Mouse (Mus musculus) limb, embryonic 15.5 days (tissue): ENCODE data around the gene Draxin. TPM values are rescaled to one million over a fixed set of nuclear protein-coding genes. Genes with fewer than 3 reads are reported as not detected.

Source experiments
- ATAC-seq: fragments of 200-750 bp; cut with Nextera tagmentation; 2 replicates; pipeline ENCODE4 v1.8.0; 2017; ENCODE audit warnings: low read depth, moderate TSS enrichment; ENCODE audit not compliant: insufficient number of reproducible peaks, low FRiP score, low TSS enrichment
- H3K27ac ChIP-seq: fragments of 300-500 bp; sonication (generic); 2 replicates; pipeline ENCODE4 v1.5.1; 2015; ENCODE audit warnings: moderate library complexity, mild to moderate bottlenecking, inconsistent platforms
- H3K27me3 ChIP-seq: fragments of 300-500 bp; sonication (generic); 2 replicates; pipeline ENCODE4 v1.6.1; 2015; ENCODE audit warnings: inconsistent platforms
- H3K36me3 ChIP-seq: fragments of 300-500 bp; sonication (generic); 2 replicates; pipeline ENCODE4 v1.6.1; 2015; ENCODE audit warnings: inconsistent platforms
- H3K4me1 ChIP-seq: fragments of 300-500 bp; sonication (generic); 2 replicates; pipeline ENCODE4 v1.6.1; 2015; ENCODE audit warnings: inconsistent platforms
- H3K4me2 ChIP-seq: fragments of 300-500 bp; sonication (generic); 2 replicates; pipeline ENCODE4 v1.6.1; 2015; ENCODE audit warnings: mild to moderate bottlenecking, inconsistent platforms
- H3K4me3 ChIP-seq: fragments of 300-500 bp; sonication (generic); 2 replicates; pipeline ENCODE4 v1.5.1; 2015; ENCODE audit warnings: mild to moderate bottlenecking, inconsistent platforms
- H3K9ac ChIP-seq: fragments of 300-500 bp; sonication (generic); 2 replicates; pipeline ENCODE4 v1.6.1; 2015; ENCODE audit warnings: inconsistent platforms
- H3K9me3 ChIP-seq: fragments of 300-500 bp; sonication (generic); 2 replicates; pipeline ENCODE4 v1.6.1; 2016; ENCODE audit warnings: inconsistent platforms
- WGBS: fragments of 180-500 bp; shearing (Covaris S2); methylation state at CpG from one replicate; pipeline ENCODE4 v1.1.7; 2015; 5-methylcytosine and 5-hydroxymethylcytosine counted together
- polyA plus RNA-seq: library from polyadenylated mRNA; unstranded; fragments of >200 nt; fragmentation: Nextera tagmentation; extraction: Ambion mirVana; gene quantifications from 2 replicates; pipeline ENCODE4 v1.2.1, GENCODE M21; 2015

Gene Draxin
- polyA plus RNA-seq, 1 experiment from 2014 or later = 0.29 TPM

GRCm38 (mm10) chr4:148087091-148087906 lies 43.2 kb downstream of the Draxin start:
- Histone ChIP-seq H3K9ac (peak overlapping the region; percentile 76), H3K9me3 (no peaks in the 10 kb centered on the region), H3K36me3 (0 out of 2 replicates have a peak, but pooled peaks cover under 1% of the 10 kb centered on the region), H3K4me2 (peak overlapping the region; percentile 77), H3K27ac (peak overlapping the region; percentile 64), H3K27me3 (no peaks in the 10 kb centered on the region), H3K4me3 (peak overlapping the region; percentile 83), H3K4me1 (peaks cover 48% of the 10 kb centered on the region)
- no peak; the same call in 1 of the 2 replicates for ATAC-seq
- 4% methylated on average over 30 of the region's 30 CpGs for WGBS

GRCm38 (mm10) chr4:148085907-148086305 lies 44.6 kb downstream of the Draxin start:
- 80% methylated on average over 3 of the region's 3 CpGs for WGBS
- no peaks in the 10 kb centered on the region for H3K27me3 ChIP-seq
- no peak for ATAC-seq
- H3K9ac ChIP-seq = no peak overlapping the region
- peaks cover 15% of the 10 kb centered on the region for H3K36me3 ChIP-seq
- peaks cover 48% of the 10 kb centered on the region for H3K4me1 ChIP-seq
- no peak overlapping the region for H3K4me3 ChIP-seq
- no peaks in the 10 kb centered on the region for H3K9me3 ChIP-seq
- H3K4me2 ChIP-seq = no peak overlapping the region
- no peak overlapping the region for H3K27ac ChIP-seq

- H3K4me2 ChIP-seq = no peak overlapping the region
- no peak overlapping the region for H3K9ac ChIP-seq
- no peaks in the 10 kb centered on the region for H3K27me3 ChIP-seq
- peaks cover 48% of the 10 kb centered on the region for H3K4me1 ChIP-seq
- no peaks in the 10 kb centered on the region for H3K9me3 ChIP-seq
- no peak for ATAC-seq
- H3K27ac ChIP-seq = no peak overlapping the region
- H3K4me3 ChIP-seq = no peak overlapping the region
- H3K36me3 ChIP-seq = peaks cover 19% of the 10 kb centered on the region
- WGBS = 50% methylated on average over 10 of the region's 10 CpGs
Observed at GRCm38 (mm10) chr4:148085131-148085906, 45.2 kb downstream of the Draxin start.

- H3K4me3 ChIP-seq = no peak overlapping the region
- no peaks in the 10 kb centered on the region for H3K9me3 ChIP-seq
- H3K27me3 ChIP-seq = no peaks in the 10 kb centered on the region
- H3K4me1 ChIP-seq = peaks cover 48% of the 10 kb centered on the region
- no peak overlapping the region for H3K4me2 ChIP-seq
- ATAC-seq = no peak
- H3K9ac ChIP-seq = no peak overlapping the region
- H3K36me3 ChIP-seq = peaks cover 27% of the 10 kb centered on the region
- WGBS = 19% methylated on average over 8 of the region's 8 CpGs
- no peak overlapping the region for H3K27ac ChIP-seq
Observed at GRCm38 (mm10) chr4:148084261-148084714, 46.2 kb downstream of the Draxin start.

DNA sequence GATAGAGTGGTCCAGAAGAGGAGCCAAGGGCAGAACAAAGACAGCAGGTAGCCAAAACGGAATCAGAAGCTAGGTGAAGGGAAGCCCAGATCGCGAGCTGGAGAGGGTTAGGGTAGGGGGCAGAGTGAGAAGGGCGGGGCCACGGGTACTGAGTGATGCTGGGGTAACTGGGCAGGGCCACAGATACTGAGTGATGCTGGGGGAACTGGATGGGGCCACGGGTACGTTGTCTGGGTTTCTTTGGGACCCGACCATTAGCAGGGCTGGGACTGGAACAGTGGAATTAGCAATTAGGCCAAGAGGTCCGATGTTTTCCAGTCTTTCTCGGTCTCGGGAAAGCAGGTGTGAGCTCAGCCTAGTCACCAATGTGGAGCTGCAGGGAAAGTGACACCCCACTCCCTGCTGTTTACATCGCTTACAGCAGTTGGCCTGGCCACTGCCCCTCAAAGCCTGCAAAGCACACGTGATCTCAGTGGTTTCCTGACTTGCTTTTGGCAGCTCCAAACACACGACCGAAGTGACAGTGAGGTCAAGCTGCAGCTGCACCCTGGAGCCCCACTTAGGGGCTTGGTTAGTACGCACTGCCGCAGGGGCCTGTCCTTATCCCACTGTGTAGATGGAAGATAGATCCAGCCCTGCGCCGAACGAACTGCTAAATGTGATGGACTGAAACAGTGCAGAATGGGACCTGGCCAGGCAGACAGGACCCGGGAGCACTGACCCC lies 47.2 kb downstream of the Draxin start:
- ATAC-seq = no peak
- no peaks in the 10 kb centered on the region for H3K9me3 ChIP-seq
- H3K4me3 ChIP-seq = no peak overlapping the region
- peaks cover 48% of the 10 kb centered on the region for H3K4me1 ChIP-seq
- H3K4me2 ChIP-seq = no peak overlapping the region
- 55% methylated on average over 21 of the region's 21 CpGs for WGBS
- no peak overlapping the region for H3K9ac ChIP-seq
- H3K27ac ChIP-seq = peak overlapping the region; percentile 28; the same call in 1 of the 2 replicates
- H3K36me3 ChIP-seq = peaks cover 30% of the 10 kb centered on the region
- H3K27me3 ChIP-seq = no peaks in the 10 kb centered on the region

DNA sequence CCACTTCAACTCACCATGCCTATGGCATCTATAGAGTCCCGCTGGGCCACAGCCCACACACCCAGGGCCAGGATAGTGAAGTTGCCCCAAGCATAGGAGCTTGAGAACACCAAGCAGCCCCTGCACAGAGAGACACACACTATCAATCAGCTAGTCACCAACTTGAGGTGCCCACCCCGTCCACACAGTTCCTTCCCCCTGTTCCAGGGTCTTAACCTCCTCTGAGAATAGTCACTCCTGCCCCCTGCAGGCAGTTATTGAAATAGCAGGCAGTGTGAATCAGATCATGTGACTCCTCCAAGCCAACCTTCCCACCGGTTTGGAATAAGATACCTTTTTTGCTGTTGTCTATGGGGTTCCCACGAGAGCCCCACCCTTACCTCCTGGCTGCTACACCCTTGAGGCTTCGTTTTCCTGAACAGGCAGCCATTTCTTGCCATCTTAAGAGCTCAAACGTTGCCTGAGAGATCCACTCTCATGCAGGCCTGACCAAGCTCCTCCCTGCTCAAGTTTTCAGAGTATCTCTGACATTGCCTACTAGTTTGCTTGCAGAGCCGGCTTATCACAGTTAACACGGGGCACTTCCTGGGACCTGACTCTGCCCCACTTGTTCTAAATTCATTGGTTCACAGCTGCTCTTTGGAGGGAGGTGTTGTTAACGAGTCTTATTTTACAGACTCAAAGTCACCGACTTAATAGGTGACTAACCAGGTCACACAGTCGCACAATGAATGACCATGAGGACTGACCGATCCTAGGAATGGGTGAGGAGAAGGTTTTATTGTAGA lies 48.0 kb downstream of the Draxin start:
- Histone ChIP-seq H3K36me3 (peaks cover 30% of the 10 kb centered on the region), H3K4me1 (peaks cover 40% of the 10 kb centered on the region), H3K4me2 (no peak overlapping the region), H3K9me3 (no peaks in the 10 kb centered on the region), H3K9ac (no peak overlapping the region), H3K27me3 (no peaks in the 10 kb centered on the region), H3K27ac (no peak overlapping the region), H3K4me3 (no peak overlapping the region)
- WGBS = 48% methylated on average over 12 of the region's 12 CpGs
- ATAC-seq = no peak

DNA sequence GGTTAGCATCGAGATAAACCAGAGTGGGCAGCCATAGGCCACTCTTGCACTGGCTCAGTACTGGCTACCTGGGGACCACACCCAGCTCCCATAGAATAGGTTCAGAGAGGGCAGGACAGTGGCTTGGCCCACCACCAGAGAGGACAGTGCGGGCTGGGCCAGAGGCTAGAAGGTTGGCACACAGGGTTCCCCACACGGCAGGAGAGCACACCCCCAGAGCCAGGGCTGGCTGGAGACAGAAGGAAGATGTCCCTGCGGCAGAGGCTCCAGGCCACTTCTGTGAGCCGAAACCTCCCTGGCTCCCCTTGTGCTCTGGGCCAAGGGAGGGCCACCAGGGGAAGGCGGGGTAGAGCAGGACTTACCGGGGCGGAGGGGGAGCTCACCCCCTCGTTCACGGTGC lies 49.3 kb downstream of the Draxin start:
- Histone ChIP-seq H3K9me3 (no peaks in the 10 kb centered on the region), H3K27me3 (no peaks in the 10 kb centered on the region), H3K4me2 (no peak overlapping the region), H3K9ac (no peak overlapping the region), H3K4me3 (no peak overlapping the region), H3K36me3 (peaks cover 30% of the 10 kb centered on the region), H3K27ac (no peak overlapping the region), H3K4me1 (peaks cover 28% of the 10 kb centered on the region)
- no peak for ATAC-seq
- 96% methylated on average over 10 of the region's 10 CpGs for WGBS

GRCm38 (mm10) chr4:148080597-148080973 lies 49.9 kb downstream of the Draxin start:
- Histone ChIP-seq H3K27ac (no peak overlapping the region), H3K4me2 (no peak overlapping the region), H3K4me1 (peaks cover 22% of the 10 kb centered on the region), H3K27me3 (no peaks in the 10 kb centered on the region), H3K4me3 (no peak overlapping the region), H3K36me3 (peaks cover 30% of the 10 kb centered on the region), H3K9me3 (no peaks in the 10 kb centered on the region), H3K9ac (no peak overlapping the region)
- ATAC-seq = no peak
- WGBS = 83% methylated on average over 1 of the region's 1 CpGs

DNA sequence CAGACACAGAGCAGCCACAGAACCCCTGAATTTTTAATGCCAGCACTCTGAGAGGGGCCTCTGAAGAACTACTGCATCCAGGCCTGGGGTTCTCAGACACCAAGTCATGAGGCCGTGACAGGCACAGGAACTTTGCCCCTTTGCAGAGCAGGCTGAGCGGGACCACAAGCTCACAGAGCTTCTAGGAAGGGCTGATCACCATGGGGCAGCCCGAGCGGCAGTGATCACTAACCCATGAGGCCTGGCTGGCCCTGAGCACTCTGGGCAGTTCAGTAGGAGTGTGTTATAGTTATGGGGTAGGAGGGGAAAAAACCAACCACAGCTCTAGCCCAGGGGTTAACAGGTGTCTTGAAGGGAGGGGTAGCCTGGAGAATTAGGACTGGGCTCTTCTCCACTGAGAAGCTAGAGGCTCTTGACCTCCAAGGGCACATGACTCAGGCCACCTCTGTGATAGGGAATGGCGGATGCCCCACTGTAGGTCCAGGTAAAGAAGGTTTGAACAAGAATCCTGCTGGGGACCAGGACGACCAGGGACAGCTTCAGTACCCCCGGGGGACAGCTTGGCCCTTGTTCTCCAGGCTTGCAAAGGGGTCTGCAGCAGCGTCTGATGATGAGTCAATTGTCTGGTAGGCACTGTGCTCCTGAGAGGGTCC lies 50.4 kb downstream of the Draxin start:
- H3K9me3 ChIP-seq = no peaks in the 10 kb centered on the region
- no peak overlapping the region for H3K4me2 ChIP-seq
- ATAC-seq = no peak
- peaks cover 30% of the 10 kb centered on the region for H3K36me3 ChIP-seq
- H3K9ac ChIP-seq = no peak overlapping the region
- peaks cover 22% of the 10 kb centered on the region for H3K4me1 ChIP-seq
- WGBS = 91% methylated on average over 8 of the region's 8 CpGs
- no peaks in the 10 kb centered on the region for H3K27me3 ChIP-seq
- H3K27ac ChIP-seq = no peak overlapping the region
- H3K4me3 ChIP-seq = no peak overlapping the region

DNA sequence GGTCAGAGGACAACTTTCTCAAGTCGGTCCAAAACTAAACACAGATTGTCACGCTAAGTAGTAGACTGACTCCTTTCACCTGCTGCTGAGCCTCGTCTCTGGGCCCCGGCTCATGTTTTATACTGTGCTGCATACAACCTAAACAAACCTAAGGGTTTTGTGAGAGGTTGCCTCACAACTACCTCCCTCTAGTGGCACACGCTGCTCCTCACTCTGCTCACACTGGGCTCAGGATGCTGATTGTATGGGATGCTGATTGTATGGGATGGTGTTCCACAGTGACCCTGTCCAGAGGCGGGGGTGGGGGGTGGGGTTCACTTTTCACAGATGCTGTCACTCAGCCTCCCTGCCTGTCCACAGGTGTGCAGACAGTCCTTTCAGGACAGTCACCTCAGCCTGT lies 51.3 kb downstream of the Draxin start:
- Histone ChIP-seq H3K4me3 (no peak overlapping the region), H3K4me1 (peaks cover 22% of the 10 kb centered on the region), H3K9ac (no peak overlapping the region), H3K4me2 (no peak overlapping the region), H3K27ac (no peak overlapping the region), H3K36me3 (peaks cover 30% of the 10 kb centered on the region), H3K9me3 (no peaks in the 10 kb centered on the region), H3K27me3 (no peaks in the 10 kb centered on the region)
- 69% methylated on average over 6 of the region's 6 CpGs for WGBS
- ATAC-seq = no peak

DNA sequence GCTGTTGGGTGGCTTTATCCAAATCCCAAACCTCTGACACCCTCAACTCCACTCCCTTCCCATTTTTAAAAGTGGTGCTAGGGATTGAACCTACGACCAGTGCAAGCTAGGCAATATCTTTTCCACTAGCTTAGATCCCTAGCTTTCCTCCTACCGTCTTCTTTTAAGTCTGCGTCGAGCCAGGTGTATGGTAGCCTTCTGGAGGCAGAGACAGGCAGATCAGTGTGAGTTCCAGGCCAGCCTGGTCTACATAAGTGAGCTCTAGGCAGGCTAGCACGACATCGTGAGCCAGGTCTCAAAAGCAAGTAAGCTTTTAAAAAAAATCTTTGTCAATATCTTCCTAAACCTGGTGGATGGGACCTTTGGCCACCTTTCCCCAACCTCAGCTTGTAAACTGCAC lies 54.6 kb downstream of the Draxin start:
- H3K36me3 ChIP-seq = peaks cover 16% of the 10 kb centered on the region
- no peak for ATAC-seq
- H3K4me2 ChIP-seq = no peak overlapping the region
- no peak overlapping the region for H3K9ac ChIP-seq
- no peaks in the 10 kb centered on the region for H3K27me3 ChIP-seq
- H3K9me3 ChIP-seq = no peaks in the 10 kb centered on the region
- 85% methylated on average over 6 of the region's 6 CpGs for WGBS
- no peak overlapping the region for H3K4me3 ChIP-seq
- peaks cover 9% of the 10 kb centered on the region for H3K4me1 ChIP-seq
- no peak overlapping the region for H3K27ac ChIP-seq
